Mouse (Mus musculus) layer of hippocampus, postnatal 36 days (tissue): ENCODE results near the gene Cdh4. TPM values are rescaled to one million over a fixed set of nuclear protein-coding genes. Genes with fewer than 3 reads are reported as not detected.

ENCODE experiments used
- DNase-seq, 2 experiments: peaks; one replicate each; pipeline ENCODE4 v3.0.0; 2022
- total RNA-seq, 2 experiments: library from RNA; stranded (reverse); gene quantifications; 2 replicates each; pipeline ENCODE4 v1.2.3; 2021

Cdh4 gene
- total RNA-seq, 2 experiments from 2014 or later, result 10.2 to 10.5 TPM

GRCm38 (mm10) chr2:179867669-179868068, 425.4 kb downstream of the Cdh4 start:
- no peak for DNase-seq

- DNase-seq, result peak; percentile 30 to 40
Measured at GRCm38 (mm10) chr2:179869871-179870270, 427.6 kb downstream of the Cdh4 start.

- no peak for DNase-seq
Measured at GRCm38 (mm10) chr2:179872724-179873123, 430.5 kb downstream of the Cdh4 start.

DNA sequence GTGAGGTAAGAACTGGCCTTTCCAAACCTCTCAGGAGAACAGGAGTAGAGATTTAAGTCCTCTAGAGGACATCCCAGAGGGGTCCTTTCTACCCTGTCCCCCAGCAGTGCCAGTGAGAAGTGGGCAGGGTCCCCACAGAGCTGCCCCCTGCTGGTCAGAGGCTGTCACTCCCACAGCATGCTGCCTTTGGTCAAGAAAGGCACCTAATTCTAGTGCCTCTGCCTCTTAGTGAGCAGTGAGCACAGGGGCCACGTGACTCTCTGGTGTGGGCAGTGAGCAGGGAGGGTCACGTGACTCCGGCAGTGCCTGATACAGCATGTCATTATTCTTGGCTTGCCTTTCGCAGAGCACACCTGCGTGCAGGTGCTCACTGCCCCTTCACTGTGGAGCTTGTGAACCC, 431.1 kb downstream of the Cdh4 start:
- DNase-seq, result no peak

DNA sequence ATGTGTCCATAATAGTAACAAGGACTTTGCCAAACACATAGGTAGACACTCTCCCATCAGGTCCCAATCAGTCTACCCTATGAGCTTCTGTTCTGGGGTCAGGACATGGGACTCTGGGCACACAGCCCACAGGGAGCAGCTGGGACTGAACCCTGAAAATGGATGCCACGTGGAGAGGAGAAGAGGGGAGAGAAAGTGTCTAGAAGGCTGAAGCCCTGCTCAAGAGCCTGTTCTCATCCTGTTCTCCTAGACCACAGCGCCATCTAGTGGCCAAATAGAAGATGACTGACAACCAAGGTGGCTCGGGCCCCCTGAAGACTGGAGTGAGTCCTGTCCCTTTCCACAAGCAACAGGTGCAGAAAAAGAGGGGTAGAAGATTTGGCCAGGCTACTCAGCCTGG, 432.9 kb downstream of the Cdh4 start:
- DNase-seq, result peak; percentile 49 to 66

DNA sequence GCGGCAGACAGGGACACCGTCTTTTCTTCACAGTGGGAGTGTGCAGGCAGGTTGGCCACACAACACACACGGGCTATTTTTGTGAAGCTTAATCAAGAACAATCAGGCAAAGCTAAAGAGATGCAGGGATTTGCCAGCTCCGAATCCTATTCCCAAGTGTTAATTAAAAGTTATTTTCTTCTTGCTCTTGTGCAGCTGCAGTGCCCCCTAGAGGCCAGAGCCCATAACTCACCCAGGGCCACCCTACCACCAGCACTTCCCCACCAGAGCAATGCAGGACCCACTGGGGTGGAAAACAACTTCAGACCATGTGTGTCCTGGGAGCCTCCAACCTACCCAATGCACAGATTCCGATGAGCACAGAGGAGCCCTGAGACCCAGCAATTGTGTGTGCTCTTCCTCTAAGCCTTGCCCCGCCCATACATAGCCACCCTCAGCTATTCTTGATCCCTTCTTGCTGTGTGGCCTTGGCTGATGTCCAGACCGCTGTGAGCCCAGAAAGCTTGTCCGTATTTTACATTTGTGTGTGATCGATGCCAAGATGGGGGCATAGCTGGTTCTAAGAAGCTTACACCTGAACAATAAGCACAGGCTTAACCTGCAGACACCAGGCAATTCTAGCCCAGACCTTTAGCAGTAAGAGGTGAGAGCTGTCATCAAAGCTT, 435.5 kb downstream of the Cdh4 start:
- peak in 1 of 2 experiments; percentile 31 for DNase-seq

DNA sequence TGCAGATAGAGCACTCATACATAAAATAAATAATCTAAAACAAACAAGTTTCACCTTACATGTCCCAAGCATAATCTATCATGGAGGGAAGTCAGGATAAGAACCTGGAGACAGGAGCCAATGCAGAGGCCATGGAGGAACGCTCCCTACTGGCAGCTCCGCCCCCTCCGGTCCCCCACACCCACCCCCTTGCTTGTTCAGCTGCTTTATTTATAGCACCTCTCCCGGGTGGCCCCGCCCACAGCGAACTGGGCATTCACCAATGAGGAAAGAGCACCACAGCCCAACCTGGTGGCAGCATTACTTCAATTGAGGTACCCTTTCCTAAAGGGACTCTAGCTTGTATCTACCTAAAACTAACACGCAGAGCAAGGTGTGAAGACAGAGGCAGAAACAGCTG, 442.3 kb downstream of the Cdh4 start:
- DNase-seq, result no peak

DNA sequence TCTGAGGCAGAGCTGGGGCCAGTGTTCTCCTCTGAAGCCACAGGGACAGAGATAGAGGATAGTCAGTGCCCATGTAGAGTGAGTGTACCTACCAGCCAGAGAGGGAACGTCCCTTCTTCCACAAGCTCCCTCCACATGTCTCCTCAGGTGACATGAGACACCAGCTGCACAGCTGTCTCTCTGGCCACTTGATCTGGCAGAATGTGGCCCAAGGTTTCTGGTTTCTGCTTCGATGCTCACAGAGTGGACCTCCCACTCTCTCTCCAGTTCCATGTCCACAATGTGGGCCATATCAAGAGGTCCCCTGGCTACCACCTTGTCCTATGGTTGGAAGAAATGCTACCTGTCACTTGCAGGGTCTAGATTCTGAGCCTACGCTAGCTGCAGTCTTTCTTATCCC, 448.8 kb downstream of the Cdh4 start:
- DNase-seq, result no peak

- DNase-seq, result no peak
Measured at GRCm38 (mm10) chr2:179896949-179897348, 454.7 kb downstream of the Cdh4 start.

DNA sequence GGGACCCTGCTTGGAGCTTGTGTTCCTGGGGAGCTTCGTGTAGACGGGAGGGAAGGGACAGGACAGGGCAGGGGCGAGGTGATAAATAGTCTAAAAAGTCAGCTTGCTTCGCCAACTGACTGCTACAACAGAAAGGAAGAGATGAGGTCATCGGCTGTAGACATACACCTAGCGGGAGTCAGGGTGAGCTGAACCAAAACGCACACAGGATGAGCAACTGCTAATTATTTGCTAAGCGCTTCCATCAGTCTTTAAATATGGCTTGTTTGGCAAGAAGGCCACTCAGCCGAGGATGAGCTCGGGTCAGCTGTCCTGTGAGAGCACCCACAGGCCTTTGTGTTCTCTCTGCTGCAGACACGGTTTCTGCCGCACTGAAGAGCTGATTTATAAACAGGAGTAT, 470.7 kb downstream of the Cdh4 start:
- no peak for DNase-seq

GRCm38 (mm10) chr2:179913349-179913748, 471.1 kb downstream of the Cdh4 start:
- DNase-seq, result no peak

DNA sequence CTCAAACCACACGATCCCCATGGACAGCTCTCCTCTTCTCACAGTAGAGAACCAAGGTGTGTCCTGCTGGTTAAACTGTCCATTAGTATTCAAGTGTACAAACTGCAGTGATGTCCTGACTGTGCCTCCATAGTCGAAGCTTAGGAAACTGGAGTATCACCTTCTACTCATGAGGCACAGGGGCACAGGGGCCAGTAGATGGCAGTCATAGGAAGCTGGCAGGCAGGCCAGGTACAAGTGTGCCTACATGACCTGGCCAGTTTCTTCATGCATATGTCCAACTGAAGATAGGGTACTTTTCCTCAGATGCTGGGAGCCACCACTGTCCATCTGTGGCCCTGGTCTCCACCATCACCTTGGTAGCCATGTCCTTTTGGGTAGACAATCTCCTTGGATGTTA, 472.0 kb downstream of the Cdh4 start:
- no peak for DNase-seq

GRCm38 (mm10) chr2:179916877-179917673, 474.8 kb downstream of the Cdh4 start:
- DNase-seq, result peak; percentile 46 to 63

DNA sequence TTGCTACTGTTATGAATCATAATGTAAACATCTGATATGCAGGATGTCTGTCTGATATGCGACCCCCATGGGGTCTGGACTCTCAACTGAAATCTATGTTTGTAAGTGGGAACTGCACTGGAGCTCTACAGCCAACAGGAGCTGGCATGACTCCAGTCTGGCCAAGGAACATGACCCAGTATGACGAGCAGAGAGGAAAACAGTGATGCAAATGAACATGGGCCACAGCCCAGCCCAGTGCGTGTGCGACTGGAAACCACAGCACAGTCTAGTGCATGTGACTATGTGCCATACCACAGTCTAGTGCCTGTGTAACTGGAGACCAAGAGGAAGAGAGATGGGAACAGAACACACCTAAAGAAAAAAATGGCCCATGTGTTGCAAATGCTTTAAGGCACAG, 477.8 kb downstream of the Cdh4 start:
- DNase-seq, result no peak

GRCm38 (mm10) chr2:179921021-179921653, 478.9 kb downstream of the Cdh4 start:
- no peak for DNase-seq

GRCm38 (mm10) chr2:179924038-179924437, 481.8 kb downstream of the Cdh4 start:
- DNase-seq, result no peak

DNA sequence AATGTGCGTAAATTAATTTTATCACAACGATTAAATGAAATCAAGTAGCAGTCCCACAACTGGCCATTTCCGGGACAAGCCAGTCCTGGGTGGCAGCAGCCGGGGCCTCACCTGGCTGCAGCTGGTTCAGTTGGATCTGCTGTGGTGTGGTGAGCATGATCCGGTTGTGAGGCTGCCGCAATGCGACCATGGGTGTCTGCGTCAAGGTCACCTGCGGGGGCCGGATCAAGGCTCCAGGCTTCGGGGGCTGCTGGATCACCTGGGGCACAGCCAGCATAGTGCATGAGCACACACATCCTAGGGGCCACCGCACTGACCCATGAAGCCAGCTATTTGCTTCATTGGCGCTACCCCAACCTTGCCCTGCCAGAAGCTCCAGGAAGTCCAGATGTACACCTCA, 486.9 kb downstream of the Cdh4 start:
- DNase-seq, result no peak

GRCm38 (mm10) chr2:179931741-179932140, 489.5 kb downstream of the Cdh4 start:
- no peak for DNase-seq

- DNase-seq, result no peak
Measured at GRCm38 (mm10) chr2:179934165-179934564, 491.9 kb downstream of the Cdh4 start.

DNA sequence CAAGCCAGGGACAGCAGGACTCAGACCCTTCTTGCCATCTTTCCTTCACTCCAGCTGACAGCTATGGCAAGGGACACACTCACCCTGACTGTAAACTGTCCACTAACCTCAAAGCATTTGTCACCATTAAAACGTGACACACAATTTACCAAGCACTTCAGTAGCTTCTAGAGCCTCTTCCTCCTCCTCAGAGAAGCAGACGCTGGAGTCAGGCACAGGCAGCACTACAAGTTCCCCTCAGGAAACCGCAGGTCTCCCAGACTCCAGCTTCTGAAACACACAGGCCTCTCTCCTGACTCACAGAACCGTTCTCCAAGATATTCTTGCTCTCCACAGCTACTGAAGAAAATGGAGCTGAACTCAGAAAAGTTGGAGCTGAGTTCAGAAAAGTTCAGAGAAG, 494.9 kb downstream of the Cdh4 start:
- no peak for DNase-seq

GRCm38 (mm10) chr2:179941696-179942095, 499.5 kb downstream of the Cdh4 start:
- DNase-seq, result no peak

DNA sequence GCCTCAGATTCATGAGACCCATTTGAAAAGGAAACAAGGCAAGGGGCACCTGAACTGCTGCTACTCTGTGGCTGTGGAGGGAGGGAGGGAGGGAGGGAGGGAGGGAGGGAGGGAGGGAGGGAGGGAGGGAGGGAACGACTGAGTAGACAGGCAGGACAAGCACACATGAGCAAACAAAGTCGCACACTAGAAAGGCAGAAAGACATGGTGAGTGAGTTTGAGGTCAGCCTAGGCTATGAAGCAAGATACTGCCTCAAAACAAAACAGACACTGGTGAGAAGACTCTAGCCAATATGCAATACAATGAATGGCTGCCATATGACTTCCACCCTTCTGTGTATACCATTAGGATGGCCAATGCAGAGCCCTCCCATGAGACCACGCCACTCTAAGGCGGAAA, 502.8 kb downstream of the Cdh4 start:
- no peak for DNase-seq

GRCm38 (mm10) chr2:179946496-179946895, 504.3 kb downstream of the Cdh4 start:
- DNase-seq, result no peak

GRCm38 (mm10) chr2:179947607-179948006, 505.4 kb downstream of the Cdh4 start:
- no peak for DNase-seq
